Mouse (Mus musculus) lung, adult 2 months (tissue): ENCODE data around the gene Gna15.

Source experiments
- CTCF ChIP-seq: fragments of 200-500 bp; IDR thresholded peaks from 2 replicates; pipeline ENCODE4 v1.5.1; 2011; ENCODE audit warnings: mild to moderate bottlenecking, low read length, control low read depth; ENCODE audit not compliant: insufficient read depth
- POLR2A ChIP-seq: fragments of 200-500 bp; IDR thresholded peaks from 2 replicates; pipeline ENCODE4 v1.6.1; 2011; ENCODE audit warnings: low read depth, mild to moderate bottlenecking, control low read depth, low read length, borderline replicate concordance; ENCODE audit errors: extremely low read depth

DNA sequence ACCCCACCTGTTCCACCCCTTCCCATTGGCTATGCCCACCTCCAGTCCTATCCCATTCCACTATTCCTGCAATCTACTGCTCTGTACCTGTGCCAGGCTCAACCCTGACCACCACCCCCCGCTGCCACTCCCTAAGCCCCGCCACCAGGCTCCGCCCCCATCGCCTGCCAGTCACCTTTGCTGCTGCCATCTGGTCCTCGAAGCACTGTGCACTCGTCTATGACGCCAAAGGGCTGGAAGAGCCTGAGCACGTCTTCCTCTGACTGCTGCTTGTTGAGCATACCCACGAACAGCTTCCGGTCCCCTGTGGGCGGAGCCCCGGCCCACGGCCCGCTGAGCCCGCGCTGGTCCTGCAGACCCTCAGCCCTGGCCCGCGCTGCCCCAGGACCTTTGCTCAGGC lies 53.6 kb downstream of the Gna15 start:
- TF ChIP-seq CTCF (no peak), POLR2A (no peak)
